Mouse (Mus musculus) heart, embryonic 11.5 days (tissue): ENCODE data around the gene Rnase2b. TPM values are rescaled to one million over a fixed set of nuclear protein-coding genes. Genes with fewer than 3 reads are reported as not detected.

Experiments
- ATAC-seq: fragments of 200-750 bp; cut with Nextera tagmentation; replicated peaks from 2 replicates; pipeline ENCODE4 v1.8.0; 2017; ENCODE audit warnings: moderate library complexity; ENCODE audit not compliant: insufficient number of reproducible peaks, low FRiP score, low TSS enrichment
- H3K27ac ChIP-seq: fragments of 300-500 bp; sonication (generic); 2 replicates; pipeline ENCODE4 v1.5.1; 2014; ENCODE audit warnings: mild to moderate bottlenecking, low read depth, low read length
- H3K27me3 ChIP-seq: fragments of 300-500 bp; sonication (generic); 2 replicates; pipeline ENCODE4 v1.6.1; 2014; ENCODE audit warnings: mild to moderate bottlenecking, low read length, mixed read lengths; ENCODE audit not compliant: control insufficient read depth, insufficient read depth
- H3K36me3 ChIP-seq: fragments of 300-500 bp; sonication (generic); 2 replicates; pipeline ENCODE4 v1.6.1; 2014; ENCODE audit warnings: mild to moderate bottlenecking, low read length, moderate library complexity, mixed read lengths; ENCODE audit not compliant: control insufficient read depth, insufficient read depth
- H3K4me1 ChIP-seq: fragments of 300-500 bp; sonication (generic); 2 replicates; pipeline ENCODE4 v1.6.1; 2014; ENCODE audit warnings: low read length; ENCODE audit not compliant: control insufficient read depth, insufficient read depth
- H3K4me2 ChIP-seq: fragments of 300-500 bp; sonication (generic); 2 replicates; pipeline ENCODE4 v1.6.1; 2014; ENCODE audit warnings: mild to moderate bottlenecking, moderate library complexity
- H3K4me3 ChIP-seq: fragments of 300-500 bp; sonication (generic); 2 replicates; pipeline ENCODE4 v1.5.1; 2014; ENCODE audit warnings: low read depth, low read length
- H3K9ac ChIP-seq: fragments of 300-500 bp; sonication (generic); 2 replicates; pipeline ENCODE4 v1.6.1; 2014; ENCODE audit warnings: mild to moderate bottlenecking, low read depth, low read length, moderate library complexity
- H3K9me3 ChIP-seq: fragments of 300-500 bp; sonication (generic); replicated peaks from 2 replicates; pipeline ENCODE4 v1.6.1; 2016; ENCODE audit warnings: low read length; ENCODE audit not compliant: control insufficient read depth
- WGBS: fragments of 180-500 bp; shearing (Covaris S2); extraction: QIAGEN DNeasy Blood & Tissue Kit; methylation state at CpG from one replicate; pipeline ENCODE4 v1.1.7; 2014; ENCODE audit not compliant: insufficient replicate concordance; 5-methylcytosine and 5-hydroxymethylcytosine counted together
- polyA plus RNA-seq: library from polyadenylated mRNA; unstranded; fragments of >200 nt; fragmentation: Nextera tagmentation; extraction: Ambion mirVana; gene quantifications from 2 replicates; pipeline ENCODE4 v1.2.1, GENCODE M21; 2014

Rnase2b gene
- polyA plus RNA-seq, 1 experiment from 2014 or later: not detected

GRCm38 (mm10) chr14:51199098-51200023, 37.3 kb downstream of the Rnase2b start, which contains the start of gene Ang2:
Gene Ang2 (minus strand): TSS chr14:51199148.
- H3K9me3 ChIP-seq: no peaks in the 10 kb centered on the region
- ATAC-seq: no peak
- no peaks in the 10 kb centered on the region for H3K27me3 ChIP-seq
- H3K36me3 ChIP-seq: no peaks in the 10 kb centered on the region
- H3K27ac ChIP-seq: no peak within 1 kb of the TSS
- no peak within 1 kb of the TSS for H3K4me3 ChIP-seq
- H3K4me2 ChIP-seq: no peak within 1 kb of the TSS
- 69% methylated on average over 5 of the region's 5 CpGs for WGBS
- H3K9ac ChIP-seq: no peak within 1 kb of the TSS
- no peaks in the 10 kb centered on the region for H3K4me1 ChIP-seq

- Histone ChIP-seq H3K9me3 (no peaks in the 10 kb centered on the region), H3K27ac (no peak overlapping the region), H3K4me1 (no peaks in the 10 kb centered on the region), H3K36me3 (no peaks in the 10 kb centered on the region), H3K4me3 (no peak overlapping the region), H3K4me2 (no peak overlapping the region), H3K27me3 (no peaks in the 10 kb centered on the region), H3K9ac (no peak overlapping the region)
- 83% methylated on average over 2 of the region's 2 CpGs for WGBS
- no peak for ATAC-seq
Measured at GRCm38 (mm10) chr14:51200054-51200453, 38.0 kb downstream of the Rnase2b start.

GRCm38 (mm10) chr14:51200466-51200865, 38.4 kb downstream of the Rnase2b start:
- Histone ChIP-seq H3K36me3 (no peaks in the 10 kb centered on the region), H3K9ac (no peak overlapping the region), H3K4me2 (no peak overlapping the region), H3K9me3 (no peaks in the 10 kb centered on the region), H3K27ac (no peak overlapping the region), H3K27me3 (no peaks in the 10 kb centered on the region), H3K4me3 (no peak overlapping the region), H3K4me1 (no peaks in the 10 kb centered on the region)
- WGBS: 78% methylated on average over 2 of the region's 2 CpGs
- no peak for ATAC-seq

GRCm38 (mm10) chr14:51203115-51203514, 41.1 kb downstream of the Rnase2b start, which contains the start of gene Ear14:
Gene Ear14 (plus strand): TSS chr14:51203391.
- H3K36me3 ChIP-seq: no peaks in the 10 kb centered on the region
- no peak within 1 kb of the TSS for H3K27ac ChIP-seq
- no peak within 1 kb of the TSS for H3K4me3 ChIP-seq
- no peaks in the 10 kb centered on the region for H3K4me1 ChIP-seq
- H3K9me3 ChIP-seq: no peaks in the 10 kb centered on the region
- no peak within 1 kb of the TSS for H3K9ac ChIP-seq
- no peak within 1 kb of the TSS for H3K4me2 ChIP-seq
- ATAC-seq: no peak
- WGBS: 78% methylated on average over 2 of the region's 2 CpGs
- no peaks in the 10 kb centered on the region for H3K27me3 ChIP-seq

Other genes starting within 250 kb of the Rnase2b start
- 124 and 136 TPM in 2 replicates for gene Osgep, start 237.4 kb upstream of the Rnase2b start, polyA plus RNA-seq
- 177 and 188 TPM in 2 replicates for gene Apex1, start 237.3 kb upstream of the Rnase2b start, polyA plus RNA-seq
- 30.3 and 33.6 TPM in 2 replicates for gene Pip4p1, start 231.4 kb upstream of the Rnase2b start, polyA plus RNA-seq
- 46.6 and 49.6 TPM in 2 replicates for gene Pnp, start 231.2 kb upstream of the Rnase2b start, polyA plus RNA-seq
- gene Gm49342, start 217.7 kb upstream of the Rnase2b start, polyA plus RNA-seq: not detected in 2 replicates
- gene Pnp2, start 206.3 kb upstream of the Rnase2b start, polyA plus RNA-seq: 0.47 and 0.61 TPM in 2 replicates
- gene Rnase10, start 154.5 kb upstream of the Rnase2b start, polyA plus RNA-seq: 0.23 and 0.24 TPM in 2 replicates
- not detected in 2 replicates for gene Rnase9, start 120.4 kb upstream of the Rnase2b start, polyA plus RNA-seq
- not detected in 2 replicates for gene Rnase11, start 112.1 kb upstream of the Rnase2b start, polyA plus RNA-seq
- gene Rnase12, start 104.6 kb upstream of the Rnase2b start, polyA plus RNA-seq: 0.46 TPM in 1 of 2 replicates, not detected in the other
- gene Olfr750, start 87.8 kb upstream of the Rnase2b start, polyA plus RNA-seq: not detected in 2 replicates
- 11.5 and 12.6 TPM in 2 replicates for gene Rnase4, start 71.2 kb upstream of the Rnase2b start, polyA plus RNA-seq
- 2.1 and 2.8 TPM in 2 replicates for gene Ang, start 71.1 kb upstream of the Rnase2b start, polyA plus RNA-seq
- not detected in 2 replicates for gene Eddm3b, start 47.8 kb upstream of the Rnase2b start, polyA plus RNA-seq
- not detected in 2 replicates for gene Rnase6, start 38.4 kb upstream of the Rnase2b start, polyA plus RNA-seq
- not detected in 2 replicates for gene Rnase1, start 15.5 kb upstream of the Rnase2b start, polyA plus RNA-seq
- gene Ang2, start 36.9 kb downstream of the Rnase2b start, polyA plus RNA-seq: not detected in 2 replicates
- gene Ear14, start 41.1 kb downstream of the Rnase2b start, polyA plus RNA-seq: not detected in 2 replicates
- gene Rnase2a, start 93.9 kb downstream of the Rnase2b start, polyA plus RNA-seq: not detected in 2 replicates
- not detected in 2 replicates for gene Gm7247, start 199.5 kb downstream of the Rnase2b start, polyA plus RNA-seq
- gene Vmn2r88, start 248.6 kb downstream of the Rnase2b start, polyA plus RNA-seq: not detected in 2 replicates